Mouse (Mus musculus): ENCODE data around the gene Slc25a26.
"Not testable (repeated sequence)": the region's sequence is repeated elsewhere in the genome, so short reads cannot be mapped to it uniquely, and the experiment has no call there.

Gene Slc25a26

DNA sequence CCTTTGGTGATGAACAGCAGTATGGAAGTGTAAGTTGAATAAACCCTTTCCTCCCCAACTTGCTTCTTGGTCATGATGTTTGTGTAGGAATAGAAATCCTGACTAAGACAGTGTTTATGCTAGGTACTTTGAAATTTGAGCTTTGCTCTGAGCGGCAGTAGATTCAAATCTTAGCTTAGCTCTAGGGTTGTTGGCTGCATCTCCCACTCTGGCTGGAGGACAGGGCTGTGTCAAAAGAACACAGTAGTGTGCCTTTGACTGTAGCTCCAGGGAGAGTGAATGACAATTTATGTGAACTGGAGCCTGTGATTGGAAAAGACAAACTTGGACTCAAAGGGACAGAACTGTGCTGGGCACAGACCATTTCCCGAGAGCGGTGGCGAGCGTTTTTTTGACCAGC is 53.0 kb downstream of the Slc25a26 start:
- DNase-seq: no peak

DNA sequence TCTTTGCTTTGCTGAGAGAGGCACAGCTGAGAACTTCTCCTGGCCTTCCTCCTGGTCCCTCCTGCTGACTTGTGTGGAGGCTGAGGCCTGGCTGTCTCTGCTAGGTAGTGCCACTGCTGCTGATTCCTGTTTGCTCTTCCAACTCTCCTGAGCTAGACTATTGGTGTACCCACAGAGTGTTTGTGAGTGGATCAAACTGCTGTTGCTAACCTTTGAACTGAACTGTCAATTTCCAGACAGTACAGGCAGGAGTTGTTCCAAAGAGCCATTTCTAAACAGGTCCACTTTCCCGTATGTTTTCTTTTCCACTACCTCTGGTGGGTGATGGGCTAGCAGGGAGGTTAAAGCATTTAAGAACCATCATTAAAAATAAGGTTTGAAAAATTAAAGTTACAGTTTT is 58.5 kb downstream of the Slc25a26 start:
- not testable (repeated sequence) for DNase-seq

DNA sequence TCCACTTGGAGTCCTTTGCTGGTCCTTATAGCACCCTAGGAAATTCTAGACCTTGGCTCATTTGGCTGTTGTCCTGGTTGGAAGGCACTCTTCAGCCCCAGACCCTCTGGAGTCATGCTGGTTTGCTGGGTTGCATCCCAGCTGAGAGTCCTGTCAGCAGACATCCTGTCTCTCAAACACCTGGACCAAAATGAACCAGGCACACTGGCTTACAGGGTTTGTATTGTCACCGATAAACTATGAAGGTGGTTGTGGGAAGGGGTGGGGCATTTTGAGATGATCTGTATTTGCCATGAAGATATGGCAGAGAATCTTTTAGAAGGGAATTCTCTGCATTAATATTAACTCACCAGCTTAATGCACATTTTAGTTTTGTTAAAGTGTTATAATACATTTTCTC is 60.8 kb downstream of the Slc25a26 start:
- DNase-seq: no peak

DNA sequence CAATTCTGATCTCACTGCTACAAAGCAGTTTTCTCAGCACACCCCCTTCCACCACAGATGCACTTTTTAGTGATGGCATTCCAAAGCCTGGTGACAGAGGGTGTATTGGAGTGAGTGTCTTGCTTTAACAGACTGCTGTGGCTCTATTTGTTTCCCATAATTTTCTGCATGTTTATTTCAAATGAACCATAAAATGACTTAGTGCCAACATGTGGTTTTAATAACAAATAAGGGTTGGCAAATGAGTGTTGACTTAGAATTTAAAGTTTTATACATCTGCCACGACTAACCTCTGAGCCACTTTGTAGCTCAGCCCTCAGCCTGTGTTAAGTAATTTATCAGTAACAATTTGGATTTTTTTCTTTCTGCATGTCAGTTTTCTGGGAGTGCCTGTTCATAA is 61.2 kb downstream of the Slc25a26 start:
- DNase-seq: no peak

DNA sequence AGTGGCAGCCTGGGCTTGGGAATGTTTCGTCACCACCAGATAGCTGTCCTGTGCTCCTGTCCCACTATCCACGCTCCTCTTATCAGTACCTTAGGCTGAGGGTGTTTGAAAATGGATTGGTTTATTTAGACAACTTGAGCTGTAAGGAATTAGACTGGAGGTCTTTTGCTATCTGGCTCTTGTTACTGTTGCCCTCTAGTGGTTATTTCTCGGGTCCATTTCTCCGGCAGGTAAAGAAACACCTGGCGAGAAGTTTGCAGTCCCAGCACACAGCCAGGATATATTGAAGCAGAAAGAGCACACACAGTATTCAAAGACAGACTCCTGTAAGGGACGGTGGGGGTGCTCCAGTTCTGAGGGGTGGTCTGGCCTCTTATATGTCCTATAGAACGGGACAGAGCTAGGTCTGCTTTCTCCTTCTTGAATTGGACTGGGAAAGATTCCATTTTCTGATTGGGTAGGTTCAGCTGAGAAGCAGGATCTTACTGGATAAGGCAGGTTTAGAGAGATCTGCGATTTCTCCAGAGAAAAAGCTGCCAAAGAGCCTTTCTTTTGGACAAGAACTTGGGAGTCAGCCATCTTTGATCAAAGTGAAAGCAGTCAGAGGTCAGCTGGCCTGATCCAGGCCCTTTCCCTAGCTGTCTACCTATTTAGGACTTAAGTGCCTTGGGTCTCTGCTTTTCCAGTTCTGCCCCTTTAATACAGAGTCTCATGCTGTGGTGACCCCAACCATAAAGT is 63.2 kb downstream of the Slc25a26 start:
- DNase-seq: peak; percentile 37

DNA sequence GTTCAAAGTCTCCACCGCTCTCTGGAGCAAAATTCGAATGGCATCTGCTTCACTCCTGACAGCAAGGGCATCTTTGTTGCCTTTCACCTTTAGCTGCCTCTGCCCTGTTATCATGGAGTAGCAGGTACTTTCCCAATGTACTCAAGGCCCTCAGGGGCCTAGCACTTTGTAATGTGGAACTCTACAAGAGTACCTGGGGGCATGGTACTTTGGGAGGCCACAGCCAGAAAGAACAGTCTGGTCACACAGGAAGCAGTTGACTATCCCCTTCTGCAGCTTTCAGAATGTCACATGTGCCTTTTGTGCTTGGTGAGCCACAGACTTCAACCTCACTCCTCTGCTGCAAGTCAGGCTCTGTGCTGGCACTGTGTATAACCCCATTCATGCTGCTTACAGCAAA is 65.6 kb downstream of the Slc25a26 start:
- DNase-seq: no peak

DNA sequence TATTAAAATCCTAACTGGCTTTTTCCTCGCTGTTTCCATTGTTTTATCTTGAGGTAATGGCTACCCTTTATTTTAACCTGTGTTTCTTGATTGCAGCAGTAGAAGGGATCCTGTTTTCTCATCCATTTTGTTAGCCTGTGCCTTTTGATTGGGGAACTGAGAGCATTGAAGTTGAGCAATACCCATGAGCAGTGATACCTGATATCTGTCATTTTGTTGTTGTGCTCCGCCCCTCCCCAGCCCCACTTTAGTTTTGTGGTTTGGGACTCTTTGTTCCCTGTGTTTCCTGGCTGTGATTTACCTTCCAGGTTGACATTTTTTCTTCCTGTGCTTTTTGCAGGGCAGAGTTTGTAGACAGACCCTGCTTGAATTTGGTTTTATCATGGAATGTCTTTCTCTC is 67.9 kb downstream of the Slc25a26 start:
- DNase-seq: no peak

DNA sequence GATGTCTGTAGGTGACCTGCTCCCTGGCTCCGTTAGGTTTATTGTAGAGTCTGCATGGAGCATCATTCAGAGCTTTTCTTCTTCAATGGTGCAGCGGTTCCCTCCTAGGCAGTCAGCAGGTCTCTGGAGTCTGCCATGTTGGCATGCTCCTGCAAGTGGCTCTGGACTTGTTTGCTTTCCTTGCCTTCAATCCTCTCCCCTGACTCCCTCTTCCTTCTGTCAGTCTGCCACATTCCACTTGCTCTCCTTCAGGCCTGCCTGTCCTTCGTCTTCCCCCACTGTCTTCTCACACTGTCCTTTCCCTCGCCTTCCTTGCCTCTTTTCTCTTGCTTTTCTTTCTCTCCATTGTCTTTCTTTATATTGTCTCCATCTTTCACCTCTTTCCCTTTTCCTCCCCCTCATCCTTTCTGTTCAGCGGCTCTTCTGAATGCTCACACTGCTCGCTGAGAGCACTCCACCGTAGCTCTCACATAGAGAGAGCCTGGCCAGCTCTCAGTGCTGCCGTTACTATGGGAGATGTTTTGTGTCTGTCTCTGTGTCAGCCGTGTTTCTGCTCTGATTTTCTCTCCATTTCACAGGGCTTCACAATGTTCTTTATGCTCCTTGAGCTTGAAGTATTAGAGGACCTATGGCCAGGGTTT is 75.5 kb downstream of the Slc25a26 start:
- DNase-seq: no peak

DNA sequence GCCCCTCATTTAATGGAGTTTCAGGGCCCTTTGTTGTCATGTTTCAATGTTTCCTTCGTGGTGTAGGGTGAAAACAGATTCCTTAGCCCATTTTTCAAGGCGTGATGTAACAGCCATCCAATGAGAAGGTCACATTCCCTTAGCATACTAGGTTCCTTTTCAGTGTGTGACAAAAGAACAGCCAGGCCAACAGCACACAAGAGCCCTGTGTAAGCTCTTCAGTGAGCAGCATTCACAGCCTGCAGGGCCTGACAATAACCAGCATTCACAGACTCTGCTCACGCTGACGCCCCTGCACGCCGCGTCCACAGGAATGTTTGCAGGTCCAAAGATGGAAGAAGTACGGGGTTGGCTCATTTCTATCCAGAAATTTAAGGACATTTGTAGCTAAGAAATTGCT is 77.9 kb downstream of the Slc25a26 start:
- no peak for DNase-seq

DNA sequence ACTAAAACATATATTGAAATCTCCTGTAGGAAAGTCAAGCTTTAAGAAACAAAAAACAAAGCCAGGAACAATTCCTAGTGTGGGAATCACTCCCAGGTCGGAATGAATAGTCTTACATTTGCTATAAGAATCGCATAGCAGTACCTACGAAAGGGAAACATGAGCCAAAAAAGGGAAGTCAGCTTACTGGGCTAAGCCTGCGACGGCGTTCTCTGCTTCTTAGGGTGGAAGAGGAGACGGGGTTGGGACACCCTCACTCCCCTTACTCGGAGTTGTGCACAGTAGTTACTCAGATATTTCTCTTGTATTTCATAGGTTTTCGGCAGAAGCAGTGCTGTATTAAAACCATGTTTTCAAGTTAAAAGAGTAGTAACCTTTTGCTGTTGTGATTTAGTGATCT is 81.9 kb downstream of the Slc25a26 start:
- no peak for DNase-seq

DNA sequence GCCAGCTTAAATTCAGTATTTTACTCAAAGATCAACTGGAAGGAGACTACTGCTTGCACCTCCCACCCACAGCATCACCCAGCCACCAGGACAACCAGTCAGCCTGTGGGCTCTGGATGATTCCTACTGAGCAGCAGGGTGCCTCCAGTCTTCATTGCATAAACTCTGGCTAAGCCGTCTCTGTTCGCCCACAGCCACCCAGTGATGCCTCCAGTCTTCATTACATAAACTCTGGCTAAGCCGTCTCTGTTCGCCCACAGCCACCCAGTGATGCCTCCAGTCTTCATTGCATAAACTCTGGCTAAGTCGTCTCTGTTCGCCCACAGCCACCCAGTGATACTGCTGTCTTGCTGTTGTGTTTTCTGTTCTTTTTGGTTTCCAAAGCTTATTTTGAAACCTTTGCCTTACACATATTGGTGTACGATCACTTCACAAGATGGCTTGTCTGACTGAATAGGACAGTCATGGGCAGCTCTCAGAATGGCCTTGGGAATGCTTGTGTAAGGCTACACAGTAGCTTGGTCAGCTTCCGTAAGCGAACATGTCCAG is 84.1 kb downstream of the Slc25a26 start:
- DNase-seq: no peak

DNA sequence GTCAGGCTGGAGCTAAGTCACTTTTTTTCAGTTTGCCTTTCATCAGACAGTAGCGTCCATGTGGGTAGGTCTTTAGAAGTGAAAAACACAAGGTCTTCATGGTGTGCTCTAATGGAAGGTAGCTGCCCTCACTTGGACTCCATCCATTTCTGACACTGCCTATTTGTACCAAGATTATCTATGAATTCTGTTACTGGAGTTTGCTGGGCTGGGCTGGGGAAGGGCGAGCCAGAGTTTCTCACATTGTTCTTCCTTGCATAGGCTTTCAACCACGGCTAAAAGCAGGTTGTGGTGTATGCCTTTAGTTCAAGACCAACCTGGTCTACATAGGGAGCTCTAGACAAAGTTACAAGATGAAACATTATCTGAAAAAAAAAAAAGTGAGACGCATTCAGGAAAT is 84.8 kb downstream of the Slc25a26 start:
- DNase-seq: no peak

DNA sequence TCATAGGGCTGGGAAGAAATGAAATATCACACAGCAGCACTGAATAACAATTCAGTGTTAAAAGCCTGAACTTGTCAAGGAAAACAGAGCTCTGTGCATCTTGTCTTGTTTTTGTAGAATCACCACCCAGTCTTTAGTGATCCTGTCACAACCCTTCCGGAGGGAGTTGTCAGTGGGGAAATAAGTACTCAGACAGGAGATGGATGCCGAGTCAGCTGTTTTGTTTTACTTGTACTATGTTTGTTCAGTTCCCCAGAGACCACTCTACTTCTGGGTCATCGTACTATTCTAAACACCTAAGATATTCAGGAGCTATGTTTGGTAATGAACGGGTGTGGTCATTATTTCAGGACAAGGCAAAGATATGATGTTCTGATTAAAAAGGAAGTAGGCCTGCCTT is 88.2 kb downstream of the Slc25a26 start:
- DNase-seq: no peak

DNA sequence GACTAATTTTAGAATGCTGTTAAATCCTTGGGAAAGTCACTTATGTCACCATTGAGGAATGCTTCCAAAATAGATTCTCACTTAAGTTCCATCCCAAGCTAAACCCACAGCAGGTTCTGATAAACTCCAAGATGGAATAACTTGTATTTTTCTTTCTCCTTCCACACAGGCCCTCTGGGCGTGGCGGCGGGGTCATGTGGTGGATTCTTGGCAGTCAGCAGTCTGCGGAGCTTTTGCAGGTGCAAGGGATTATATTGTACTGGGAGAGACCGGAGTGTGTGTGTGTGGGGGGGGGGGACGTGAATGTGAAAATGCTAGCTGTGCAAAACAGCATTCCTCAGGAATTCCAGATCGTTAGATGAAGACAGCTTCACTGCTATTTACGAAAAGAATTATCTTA is 92.1 kb downstream of the Slc25a26 start:
- no peak for DNase-seq

DNA sequence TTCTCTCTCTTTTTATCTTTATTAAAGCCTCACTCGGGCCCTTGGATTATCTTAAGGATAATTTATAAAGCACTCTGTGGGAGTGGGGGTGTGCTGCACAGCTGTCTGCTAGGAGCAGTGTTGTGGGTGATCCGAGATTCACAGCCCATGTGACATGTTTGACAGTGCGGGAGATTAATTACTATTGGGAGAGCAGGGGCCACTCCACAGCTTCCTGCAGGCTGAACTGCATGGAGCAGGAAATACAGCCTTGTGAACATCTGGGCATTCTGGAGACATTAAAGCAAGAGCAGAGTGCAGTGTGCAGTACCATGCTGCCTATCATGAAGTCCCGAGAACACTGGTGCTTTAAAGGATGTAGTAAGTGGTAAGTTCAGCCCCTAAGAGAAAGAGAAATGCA is 92.6 kb downstream of the Slc25a26 start:
- no peak for DNase-seq

DNA sequence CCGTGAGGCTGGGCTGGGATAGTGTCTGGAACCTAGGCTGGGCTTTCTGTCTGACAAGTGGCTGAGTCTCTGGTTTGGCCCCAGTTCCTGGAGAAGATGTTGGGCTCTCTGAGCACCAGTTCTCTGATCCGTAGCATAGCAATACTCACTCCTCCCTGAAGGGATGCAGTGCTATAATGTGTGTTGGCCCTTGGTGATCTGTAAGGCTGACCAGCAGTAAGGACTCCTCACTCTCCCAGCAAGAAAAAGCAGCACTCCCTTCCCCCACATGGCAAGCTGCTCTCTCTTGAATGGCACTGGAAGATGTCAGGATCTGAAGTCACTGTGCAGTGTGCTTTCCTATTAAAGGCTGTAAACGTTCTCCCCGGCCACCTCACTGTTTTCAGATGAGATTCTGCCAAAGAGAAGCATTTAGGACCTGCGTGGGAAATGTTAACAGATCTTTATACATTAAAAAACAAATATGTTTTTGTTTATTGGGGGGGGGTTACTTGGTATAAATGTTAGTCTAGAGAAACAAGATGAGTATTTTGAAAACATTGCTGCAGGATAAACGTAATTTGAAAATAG is 94.0 kb downstream of the Slc25a26 start:
- no peak for DNase-seq

DNA sequence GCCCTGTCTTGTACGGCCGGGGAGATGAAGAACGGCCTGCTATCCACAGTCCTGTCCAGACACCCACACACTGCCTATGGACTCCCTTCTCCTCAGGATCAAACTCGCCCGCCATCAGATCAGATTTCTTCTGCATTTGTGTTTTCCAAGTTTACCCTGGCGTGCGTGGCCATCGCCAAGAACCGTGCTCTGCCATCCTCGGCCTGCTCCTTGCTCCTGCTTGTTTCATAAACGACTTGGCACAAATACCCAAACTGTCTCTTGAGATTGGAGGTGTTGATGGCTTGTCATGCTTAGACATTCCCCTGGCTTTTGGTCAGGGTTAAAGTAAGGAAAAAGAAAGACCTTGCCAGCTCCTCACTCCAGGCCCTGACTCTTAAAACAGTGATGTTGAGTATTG is 94.6 kb downstream of the Slc25a26 start:
- no peak for DNase-seq

DNA sequence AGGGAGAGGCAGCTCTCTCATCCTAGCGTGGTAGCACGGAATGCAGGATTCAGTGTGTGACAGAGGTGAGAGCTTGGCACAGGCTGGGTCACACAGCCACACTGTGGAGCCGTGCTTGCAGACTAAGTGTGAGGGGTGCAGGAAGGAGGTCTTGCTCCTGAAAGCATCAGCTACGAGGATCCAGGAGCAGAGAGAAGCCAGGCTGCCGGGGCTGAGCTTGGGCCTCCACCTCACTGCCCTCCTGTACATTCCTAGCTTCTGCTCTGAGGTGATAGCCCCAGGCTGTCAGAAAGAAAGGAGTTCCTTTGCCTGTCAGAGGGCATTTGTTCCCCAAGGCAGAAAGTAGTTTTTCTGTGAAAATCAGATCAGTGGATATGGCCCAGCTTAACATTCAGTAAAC is 95.1 kb downstream of the Slc25a26 start:
- no peak for DNase-seq

DNA sequence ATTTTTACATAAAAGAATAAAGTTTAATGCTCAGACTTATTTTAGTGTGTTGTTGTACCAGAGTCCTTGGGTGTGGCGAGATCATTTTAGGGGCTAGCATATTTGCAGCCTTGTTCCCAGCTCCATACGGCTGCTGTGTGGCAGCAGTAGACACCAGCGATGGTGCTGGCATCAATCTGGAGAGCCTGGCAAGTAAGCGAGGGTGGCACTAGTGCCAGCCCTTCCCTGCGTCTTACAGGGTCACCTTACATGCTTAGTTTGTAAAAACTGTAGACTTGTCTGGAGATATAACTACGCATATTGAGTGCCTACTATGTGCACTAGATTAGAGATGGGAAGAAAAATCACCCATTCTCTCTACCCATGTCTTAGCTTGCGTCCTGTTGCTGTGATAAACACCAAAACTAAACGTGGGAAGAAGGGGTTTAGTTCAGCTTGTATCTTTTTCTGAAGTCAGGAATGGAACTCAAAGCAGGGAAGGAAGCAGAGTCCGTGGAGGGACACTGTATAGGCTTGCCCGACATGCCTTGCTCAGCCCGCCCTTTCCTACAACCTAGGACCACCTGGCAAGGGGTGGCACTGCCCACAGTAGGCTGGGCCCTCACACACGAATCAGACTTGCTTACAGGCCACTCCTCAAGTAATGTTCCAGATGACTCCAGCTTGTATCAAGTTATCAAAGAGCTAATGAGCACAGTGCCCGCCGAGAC is 96.1 kb downstream of the Slc25a26 start:
- no peak for DNase-seq

DNA sequence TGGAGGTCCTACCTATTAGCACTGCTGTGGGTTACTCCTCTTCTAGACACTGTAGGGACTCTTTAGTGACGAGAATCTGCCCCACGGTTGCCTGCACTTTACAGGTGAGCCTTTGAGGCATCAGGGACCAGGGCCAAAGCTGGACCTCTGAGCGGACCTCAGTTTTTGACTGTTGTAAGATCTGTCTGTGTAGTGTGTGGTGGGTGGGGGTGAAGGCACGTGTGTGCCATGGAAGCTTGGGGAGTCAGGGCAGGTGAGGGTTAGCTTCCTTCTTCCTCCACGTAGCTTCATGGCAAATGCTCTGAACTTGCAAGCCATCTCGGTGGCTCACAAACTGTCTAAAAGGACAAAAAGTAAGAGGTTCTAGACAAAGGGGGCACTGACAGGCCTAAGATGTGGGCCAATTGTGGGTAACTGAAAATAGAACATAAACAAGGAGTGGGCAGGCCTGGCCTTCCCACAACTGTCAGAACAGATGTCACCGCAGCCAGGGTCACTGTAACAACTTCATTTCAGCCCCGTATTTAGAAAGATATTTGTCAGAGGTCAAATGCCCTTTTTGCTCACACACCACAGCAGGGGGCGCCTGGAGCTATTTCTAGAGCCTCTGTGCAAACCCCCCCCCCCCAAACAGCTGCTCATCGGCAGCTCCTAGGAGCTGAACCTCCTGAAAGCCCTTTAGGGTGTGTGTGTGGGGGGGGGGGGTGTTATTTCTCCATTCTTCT is 96.8 kb downstream of the Slc25a26 start:
- no peak for DNase-seq

DNA sequence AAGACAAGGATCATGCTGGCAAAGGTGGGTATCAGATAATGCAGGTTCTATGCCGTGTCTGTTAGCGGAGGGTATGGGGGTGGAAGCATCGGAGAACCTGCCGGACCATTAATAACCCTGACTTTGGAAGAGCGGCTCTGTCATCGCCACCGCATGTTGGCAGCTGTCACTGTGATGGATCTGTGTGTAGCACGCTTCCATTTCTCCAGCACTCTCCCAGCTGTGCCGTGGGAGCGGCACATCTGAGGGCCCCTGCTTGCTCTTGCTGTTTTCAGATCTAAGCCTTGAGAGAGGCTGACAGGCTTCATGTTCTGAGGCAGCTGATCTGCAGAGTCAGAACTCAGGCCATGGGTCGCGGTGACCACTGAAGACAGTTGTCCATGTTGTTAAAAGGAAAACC is 98.3 kb downstream of the Slc25a26 start:
- DNase-seq: no peak

DNA sequence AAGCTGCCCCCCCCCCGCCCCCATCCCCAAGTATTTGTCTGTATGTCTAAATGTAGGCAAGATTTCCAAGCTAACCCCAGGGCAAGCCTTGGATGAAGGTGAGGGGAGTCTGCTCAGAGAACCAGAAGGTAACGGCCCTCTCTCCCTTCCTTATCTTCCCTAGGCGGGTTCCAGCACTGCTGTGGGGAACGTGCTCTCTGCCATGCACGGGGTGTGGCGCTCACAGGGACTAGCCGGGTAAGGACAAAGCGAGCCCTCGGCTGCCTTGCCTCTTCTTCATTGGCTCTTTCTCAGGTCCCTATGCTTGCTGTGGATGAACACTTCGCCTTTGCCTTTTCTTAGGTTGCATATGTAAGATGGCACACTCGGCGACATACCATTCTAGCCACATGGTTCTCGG is 98.9 kb downstream of the Slc25a26 start:
- DNase-seq: no peak

DNA sequence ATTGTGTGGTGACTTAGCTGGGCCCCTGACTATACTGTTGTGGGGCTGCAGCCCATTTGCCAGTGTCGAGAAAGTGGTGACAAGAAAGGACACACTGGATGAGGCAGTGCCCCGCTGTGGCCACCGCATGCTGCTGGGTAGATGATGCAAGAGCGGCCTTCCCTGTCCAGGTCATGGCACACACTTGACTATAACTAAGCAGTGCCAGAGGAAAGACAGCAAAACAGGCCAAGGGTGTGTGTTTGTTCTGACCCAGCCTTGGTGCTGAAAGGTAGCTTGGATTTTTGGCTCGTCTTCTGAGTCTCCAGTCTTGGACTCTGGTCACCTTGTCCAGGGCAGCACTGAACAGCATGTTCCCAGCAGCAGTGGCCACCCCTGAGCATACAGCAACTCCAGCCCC is 101.0 kb downstream of the Slc25a26 start:
- DNase-seq: peak; percentile 84

Measured in kidney, adult 9 months (tissue).